8 mouse cellular contexts compared by ENCODE assay signal in genomic region chr17:35257824-35258491, GRCm38 (mm10). TPM values are rescaled to one million over a fixed set of nuclear protein-coding genes. Genes with fewer than 3 reads are reported as not detected.
DNase-seq lines count a peak whose midpoint lies in the region; ATAC-seq lines count a peak whose summit lies in the region.

No protein-coding gene starts in this region.

- H3K36me3 ChIP-seq in forebrain, embryonic 10.5 days (replicated peaks) = peaks cover 17% of the 10 kb centered on the region
- H3K36me3 ChIP-seq in heart, embryonic 14.5 days (ENCODE audit: control insufficient read depth, insufficient read depth, low read length) = peaks cover 14% of the 10 kb centered on the region
- peaks cover 16% of the 10 kb centered on the region for H3K36me3 ChIP-seq in liver, embryonic 12.5 days
- peaks cover 6% of the 10 kb centered on the region for H3K36me3 ChIP-seq in splenic B cell, adult 2 months (ENCODE audit: control insufficient read depth, insufficient read depth, low read length, poor library complexity, severe bottlenecking)

- peaks cover 26% of the 10 kb centered on the region for H3K27me3 ChIP-seq in forebrain, embryonic 10.5 days (ENCODE audit: poor library complexity, severe bottlenecking)
- H3K27me3 ChIP-seq in heart, embryonic 14.5 days (ENCODE audit: control insufficient read depth, insufficient read depth, low read length) = peaks cover 17% of the 10 kb centered on the region
- peaks cover 11% of the 10 kb centered on the region; the same call in 1 of the 2 replicates for H3K27me3 ChIP-seq in liver, embryonic 12.5 days (replicated peaks)
- H3K27me3 ChIP-seq in splenic B cell, adult 2 months (ENCODE audit: control insufficient read depth, insufficient read depth, low read length, poor library complexity, severe bottlenecking) = no peaks in the 10 kb centered on the region

- peak; percentile 94 for DNase-seq in CD4-positive, CD25-positive, alpha-beta regulatory T cell, adult 2 months (ENCODE audit: low read depth, low spot score)
- peak; percentile 84 for DNase-seq in forebrain, embryonic 10.5 days (ENCODE audit: extremely low spot score, low spot score)
- DNase-seq in kidney, postnatal 10 days = peak; percentile 96
- peak; percentile 97 for DNase-seq in naive thymus-derived CD4-positive, alpha-beta T cell, adult 2 months (ENCODE audit: low read depth)
- peak; percentile 96 for DNase-seq in splenic B cell, adult 2 months (ENCODE audit: low read depth, low spot score)

- peak overlapping the region; percentile 63 for H3K4me3 ChIP-seq in brown adipose tissue, adult 24 weeks (ENCODE audit: insufficient read depth, low read depth, low read length)
- peak overlapping the region; percentile 39 for H3K4me3 ChIP-seq in forebrain, embryonic 10.5 days
- peak overlapping the region; percentile 30 to 43 for H3K4me3 ChIP-seq in heart, embryonic 14.5 days (ENCODE audit: control insufficient read depth in 1 of 2, insufficient read depth in 1 of 2, low read depth in 1 of 2, low read length in 2 of 2)
- H3K4me3 ChIP-seq in liver, embryonic 12.5 days = peak overlapping the region; percentile 59

- peaks cover 7% of the 10 kb centered on the region for H3K4me1 ChIP-seq in brown adipose tissue, adult 24 weeks (ENCODE audit: control insufficient read depth, insufficient read depth, insufficient read length, low read length)
- peaks cover 12% of the 10 kb centered on the region for H3K4me1 ChIP-seq in forebrain, embryonic 10.5 days
- H3K4me1 ChIP-seq in heart, embryonic 14.5 days (ENCODE audit: control insufficient read depth in 2 of 2, insufficient read depth in 2 of 2, low read length in 2 of 2) = no peaks in the 10 kb centered on the region; a peak in 1 of 4 replicates
- H3K4me1 ChIP-seq in liver, embryonic 12.5 days = peaks cover 30% of the 10 kb centered on the region

- H3K9ac ChIP-seq in heart, embryonic 14.5 days (ENCODE audit: low read length) = peak overlapping the region; percentile 66; the same call in 1 of the 2 replicates
- H3K9ac ChIP-seq in liver, embryonic 12.5 days = peak overlapping the region; percentile 71

- no peaks in the 10 kb centered on the region for H3K9me3 ChIP-seq in forebrain, embryonic 10.5 days
- H3K9me3 ChIP-seq in heart, embryonic 14.5 days (ENCODE audit: control insufficient read depth, low read length) = no peaks in the 10 kb centered on the region
- no peaks in the 10 kb centered on the region for H3K9me3 ChIP-seq in liver, embryonic 12.5 days (replicated peaks)

- H3K27ac ChIP-seq in brown adipose tissue, adult 24 weeks (replicated peaks; ENCODE audit: low read depth, low read length) = peak overlapping the region; percentile 61
- 0 out of 2 replicates have a peak overlapping the region, but pooled peaks have one; percentile 44 for H3K27ac ChIP-seq in forebrain, embryonic 10.5 days
- H3K27ac ChIP-seq in heart, embryonic 14.5 days (replicated peaks in 1 of 2; ENCODE audit: control insufficient read depth in 1 of 2, insufficient read depth in 1 of 2, low read depth in 2 of 2, low read length in 2 of 2) = no peak overlapping the region
- peak overlapping the region; percentile 83 for H3K27ac ChIP-seq in liver, embryonic 12.5 days

- 17% methylated on average over 17 of the region's 17 CpGs for WGBS in forebrain, embryonic 10.5 days
- WGBS in heart, embryonic 14.5 days = 12% methylated on average over 17 of the region's 17 CpGs
- WGBS in liver, embryonic 12.5 days (ENCODE audit: insufficient replicate concordance) = 6% methylated on average over 17 of the region's 17 CpGs

- ATAC-seq in heart, embryonic 14.5 days (ENCODE audit: insufficient number of reproducible peaks, insufficient read depth, low FRiP score, low read depth) = no peak
- ATAC-seq in liver, embryonic 12.5 days = peak; percentile 32; the same call in 1 of the 2 replicates

- H3K4me2 ChIP-seq in heart, embryonic 14.5 days (ENCODE audit: low read length) = peak overlapping the region; percentile 64
- peak overlapping the region; percentile 78 for H3K4me2 ChIP-seq in liver, embryonic 12.5 days

RNA-seq across cellular contexts. Expression of gene H2-D1, which starts 4.6 kb away (rescaled TPM):
- 284 and 411 TPM in 2 replicates for polyA plus RNA-seq in brown adipose tissue, adult 24 weeks (2012; ENCODE audit: insufficient read depth, insufficient read length, missing spikeins)
- polyA plus RNA-seq in forebrain, embryonic 10.5 days (2016; fragmentation: Nextera tagmentation; extraction: Ambion mirVana) = 57.8 and 58.6 TPM in 2 replicates
- polyA plus RNA-seq in heart, embryonic 14.5 days (2014; fragmentation: Nextera tagmentation; extraction: Ambion mirVana) = 52.4 and 59.8 TPM in 2 replicates
- polyA plus RNA-seq in liver, embryonic 12.5 days (2016; fragmentation: Nextera tagmentation; extraction: Ambion mirVana) = 66.8 and 72.5 TPM in 2 replicates

RNA-seq across cellular contexts. Expression of gene Ddx39b, which starts 16.4 kb away (rescaled TPM):
- polyA plus RNA-seq in brown adipose tissue, adult 24 weeks (2012; ENCODE audit: insufficient read depth, insufficient read length, missing spikeins) = 50.5 and 57.9 TPM in 2 replicates
- polyA plus RNA-seq in forebrain, embryonic 10.5 days (2016; fragmentation: Nextera tagmentation; extraction: Ambion mirVana) = 757 and 759 TPM in 2 replicates
- 237 and 246 TPM in 2 replicates for polyA plus RNA-seq in heart, embryonic 14.5 days (2014; fragmentation: Nextera tagmentation; extraction: Ambion mirVana)
- polyA plus RNA-seq in liver, embryonic 12.5 days (2016; fragmentation: Nextera tagmentation; extraction: Ambion mirVana) = 258 and 267 TPM in 2 replicates

RNA-seq across cellular contexts. Expression of gene Nfkbil1, which starts 22.4 kb away (rescaled TPM):
- polyA plus RNA-seq in brown adipose tissue, adult 24 weeks (2012; ENCODE audit: insufficient read depth, insufficient read length, missing spikeins) = 5.2 and 6.7 TPM in 2 replicates
- 10.0 and 11.5 TPM in 2 replicates for polyA plus RNA-seq in forebrain, embryonic 10.5 days (2016; fragmentation: Nextera tagmentation; extraction: Ambion mirVana)
- polyA plus RNA-seq in heart, embryonic 14.5 days (2014; fragmentation: Nextera tagmentation; extraction: Ambion mirVana) = 3.1 and 4.2 TPM in 2 replicates
- polyA plus RNA-seq in liver, embryonic 12.5 days (2016; fragmentation: Nextera tagmentation; extraction: Ambion mirVana) = 5.7 and 6.4 TPM in 2 replicates

RNA-seq across cellular contexts. Expression of gene Atp6v1g2, which starts 24.5 kb away (rescaled TPM):
- 2.7 and 4.0 TPM in 2 replicates for polyA plus RNA-seq in brown adipose tissue, adult 24 weeks (2012; ENCODE audit: insufficient read depth, insufficient read length, missing spikeins)
- polyA plus RNA-seq in forebrain, embryonic 10.5 days (2016; fragmentation: Nextera tagmentation; extraction: Ambion mirVana) = 7.0 and 7.7 TPM in 2 replicates
- polyA plus RNA-seq in heart, embryonic 14.5 days (2014; fragmentation: Nextera tagmentation; extraction: Ambion mirVana) = 10.7 and 14.3 TPM in 2 replicates
- polyA plus RNA-seq in liver, embryonic 12.5 days (2016; fragmentation: Nextera tagmentation; extraction: Ambion mirVana) = 1.3 and 1.8 TPM in 2 replicates

RNA-seq across cellular contexts. Expression of gene Gm16181, which starts 37.3 kb away (rescaled TPM):
- not detected in 2 replicates for polyA plus RNA-seq in brown adipose tissue, adult 24 weeks (2012; ENCODE audit: insufficient read depth, insufficient read length, missing spikeins)
- 0.53 TPM in 1 of 2 replicates, not detected in the other for polyA plus RNA-seq in forebrain, embryonic 10.5 days (2016; fragmentation: Nextera tagmentation; extraction: Ambion mirVana)
- 0.69 TPM in 1 of 2 replicates, not detected in the other for polyA plus RNA-seq in heart, embryonic 14.5 days (2014; fragmentation: Nextera tagmentation; extraction: Ambion mirVana)
- polyA plus RNA-seq in liver, embryonic 12.5 days (2016; fragmentation: Nextera tagmentation; extraction: Ambion mirVana) = 0.42 TPM in 1 of 2 replicates, not detected in the other

Comparison
In these comparisons a context has a peak if more than half of its experiments do, and no peak if none do; other contexts are left out.
1. H3K27ac ChIP-seq: peak in brown adipose tissue, adult 24 weeks (single experiment), forebrain, embryonic 10.5 days (single experiment) and liver, embryonic 12.5 days (single experiment); none in heart, embryonic 14.5 days (0 of 2).
2. Peak in every context shown above with its lines, with median percentiles within 50 percentile points of each other: DNase-seq and H3K4me3 ChIP-seq.